Mouse (Mus musculus): ENCODE measurements around the gene Tbc1d8. TPM values are rescaled to one million over a fixed set of nuclear protein-coding genes. Genes with fewer than 3 reads are reported as not detected.

Tbc1d8 gene
- 1 to 10 TPM; 2.9 to 3.0 TPM for total RNA-seq (2023)

DNA sequence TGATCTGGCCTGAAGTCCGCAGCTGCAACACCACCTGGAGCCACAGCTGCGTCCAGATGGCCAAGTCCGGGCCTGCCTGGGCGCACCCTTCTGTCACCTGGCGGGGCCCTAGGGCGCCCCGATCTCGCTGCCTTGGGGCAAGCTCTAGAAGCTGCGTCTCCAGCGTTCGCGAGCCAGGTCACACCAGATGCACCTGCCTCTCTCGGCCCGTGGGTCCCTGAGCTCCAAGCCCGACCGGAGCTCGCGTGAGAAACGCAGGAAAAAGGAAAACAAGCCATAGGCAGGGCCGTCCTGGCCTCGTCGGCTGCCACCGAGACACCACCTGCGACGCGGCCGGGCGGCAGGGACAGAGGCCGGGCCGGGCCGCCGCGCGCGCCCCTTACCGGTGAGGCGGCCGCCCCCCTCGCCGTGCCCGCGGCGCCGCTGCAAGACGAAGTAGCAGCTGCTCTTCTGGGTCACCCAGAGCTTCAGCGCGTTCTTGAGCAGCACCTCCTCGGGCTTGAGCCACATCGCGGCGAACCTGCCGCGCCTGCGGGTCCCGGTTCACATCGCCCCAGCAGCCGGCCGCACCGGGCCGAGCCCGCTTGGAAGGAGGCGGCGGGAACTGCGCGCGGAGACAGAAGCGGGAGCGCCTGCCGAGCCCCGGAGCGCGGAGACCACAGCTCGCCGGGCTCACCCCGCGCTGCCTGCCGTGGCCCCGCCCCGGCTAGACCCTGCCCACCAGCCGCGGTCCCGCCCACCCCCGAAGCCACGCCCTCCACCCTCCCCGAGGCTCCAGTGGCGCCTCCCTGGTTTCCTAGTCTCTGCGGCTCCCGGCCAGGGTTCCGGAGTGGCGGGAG lies at the start of gene Tbc1d8:
Gene Tbc1d8, minus strand, starts transcription at position 699 of the 839 bp plus-strand sequence.

DNA sequence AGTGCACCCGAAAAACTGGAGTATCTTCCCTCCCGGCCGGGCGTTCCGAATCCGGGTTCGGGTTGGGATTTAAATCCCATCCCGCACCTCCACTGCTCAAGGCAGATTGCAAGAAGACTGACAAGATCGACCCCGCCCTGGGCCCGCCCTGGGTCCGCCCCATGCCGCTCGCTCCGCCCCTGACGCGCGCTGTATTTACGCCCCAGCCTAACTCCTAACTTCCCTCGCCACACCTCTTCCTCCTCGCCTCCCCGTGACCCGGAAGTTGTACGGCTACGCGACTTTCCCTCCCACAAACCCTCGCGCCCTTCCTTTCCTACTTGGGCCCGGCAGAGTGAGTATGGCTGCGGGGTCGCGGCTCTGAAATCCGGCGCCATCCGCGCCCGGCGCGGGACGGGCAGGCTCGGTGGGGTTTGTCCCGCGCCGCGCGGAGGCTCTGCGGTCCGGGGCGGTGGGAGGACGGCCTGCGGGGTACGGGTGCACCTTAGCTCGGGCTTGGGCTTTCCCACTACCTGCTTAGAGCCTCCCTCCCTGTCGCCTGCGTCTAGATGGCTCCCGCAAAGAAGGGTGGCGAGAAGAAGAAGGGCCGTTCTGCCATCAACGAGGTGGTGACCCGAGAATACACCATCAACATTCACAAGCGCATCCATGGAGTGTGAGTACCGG lies 110.8 kb downstream of the Tbc1d8 start, which contains the start of gene Rpl31:
Gene Rpl31, plus strand, starts transcription at position 242 of the 666 bp plus-strand sequence.

Other genes with a start within 250 kb of the Tbc1d8 start
- gene Rpl31, start 110.9 kb downstream of the Tbc1d8 start, total RNA-seq (2023) = 1,000 to 10,000 TPM; 2,232 to 2,408 TPM
- gene Cnot11, start 56.2 kb upstream of the Tbc1d8 start, total RNA-seq (2023) = 10 to 100 TPM; 31.0 to 31.5 TPM
- 10 to 100 TPM; 29.1 to 38.3 TPM for gene Rnf149, start 98.7 kb upstream of the Tbc1d8 start, total RNA-seq (2023)
- gene Creg2, start 172.7 kb upstream of the Tbc1d8 start, total RNA-seq (2023) = not detected
- not detected for gene Rfx8, start 242.2 kb upstream of the Tbc1d8 start, total RNA-seq (2023)